In genomic region chr19:4829156-4829555, GRCm38 (mm10) we compare ENCODE assay signal across 9 mouse cellular contexts. TPM values are rescaled to one million over a fixed set of nuclear protein-coding genes. Genes with fewer than 3 reads are reported as not detected.
DNase-seq lines count a peak whose midpoint lies in the region; ATAC-seq lines count a peak whose summit lies in the region.
"Had no signal": no experiment of that assay in that cellular context is flagged by ENCODE, and none has a peak within 500 bp of the region (broad histone marks: within the 10 kb centered on the region; RNA-seq: fewer than 3 reads in every experiment).

No protein-coding gene starts in this region.

- no peak overlapping the region for H3K4me3 ChIP-seq in hindbrain, embryonic 15.5 days
- no peak overlapping the region for H3K4me3 ChIP-seq in hindbrain, embryonic 10.5 days
- H3K4me3 ChIP-seq in kidney, embryonic 16.5 days (ENCODE audit: low read length) = no peak overlapping the region
- H3K4me3 ChIP-seq: embryonic facial prominence, embryonic 12.5 days had no signal

- no peaks in the 10 kb centered on the region for H3K27me3 ChIP-seq in hindbrain, embryonic 15.5 days
- H3K27me3 ChIP-seq in hindbrain, embryonic 10.5 days (ENCODE audit: insufficient read depth, poor library complexity, severe bottlenecking) = no peaks in the 10 kb centered on the region
- H3K27me3 ChIP-seq in kidney, embryonic 16.5 days (ENCODE audit: insufficient read depth, low read length) = no peaks in the 10 kb centered on the region
- H3K27me3 ChIP-seq: embryonic facial prominence, embryonic 12.5 days had no signal

- peaks cover 8% of the 10 kb centered on the region for H3K36me3 ChIP-seq in hindbrain, embryonic 15.5 days
- H3K36me3 ChIP-seq in hindbrain, embryonic 10.5 days = peaks cover 43% of the 10 kb centered on the region
- peaks cover 7% of the 10 kb centered on the region for H3K36me3 ChIP-seq in kidney, embryonic 16.5 days (ENCODE audit: insufficient read depth, low read length)

- no peak overlapping the region for H3K9ac ChIP-seq in hindbrain, embryonic 15.5 days
- no peak overlapping the region for H3K9ac ChIP-seq in kidney, embryonic 16.5 days (replicated peaks; ENCODE audit: low read length)
- H3K9ac ChIP-seq: embryonic facial prominence, embryonic 12.5 days had no signal

- no peaks in the 10 kb centered on the region for H3K9me3 ChIP-seq in hindbrain, embryonic 15.5 days
- H3K9me3 ChIP-seq in hindbrain, embryonic 10.5 days = no peaks in the 10 kb centered on the region
- H3K9me3 ChIP-seq in kidney, embryonic 16.5 days (ENCODE audit: low read length) = no peaks in the 10 kb centered on the region
- H3K9me3 ChIP-seq: embryonic facial prominence, embryonic 12.5 days had no signal

- ATAC-seq in hindbrain, embryonic 15.5 days (ENCODE audit: low FRiP score, low read depth) = 0 out of 2 replicates have a peak, but pooled peaks have one; percentile 45
- no peak for ATAC-seq in kidney, embryonic 16.5 days (ENCODE audit: low FRiP score, low TSS enrichment)

- no peak for DNase-seq in hindbrain, embryonic 10.5 days (ENCODE audit: low spot score)
- DNase-seq in adrenal gland, adult 2 months = peak; percentile 85
- DNase-seq in fibroblast of lung, adult 2 months (ENCODE audit: low read depth) = peak; percentile 44
- DNase-seq in MN1 (ENCODE audit: low spot score) = no peak
- no peak for DNase-seq in B cell, adult 2 months
- no peak for DNase-seq in lung, postnatal 14 days

- no peak overlapping the region for H3K27ac ChIP-seq in hindbrain, embryonic 15.5 days (replicated peaks)
- no peak overlapping the region for H3K27ac ChIP-seq in hindbrain, embryonic 10.5 days
- no peak overlapping the region for H3K27ac ChIP-seq in kidney, embryonic 16.5 days (ENCODE audit: low read length)
- H3K27ac ChIP-seq: embryonic facial prominence, embryonic 12.5 days had no signal

- H3K4me1 ChIP-seq in hindbrain, embryonic 15.5 days (replicated peaks) = no peaks in the 10 kb centered on the region
- 0 out of 2 replicates have a peak, but pooled peaks cover 4% of the 10 kb centered on the region for H3K4me1 ChIP-seq in hindbrain, embryonic 10.5 days (replicated peaks)
- no peaks in the 10 kb centered on the region for H3K4me1 ChIP-seq in kidney, embryonic 16.5 days (ENCODE audit: insufficient read depth, low read length)

- H3K4me2 ChIP-seq in hindbrain, embryonic 15.5 days = peak overlapping the region; percentile 3; the same call in 1 of the 2 replicates
- H3K4me2 ChIP-seq in kidney, embryonic 16.5 days (replicated peaks; ENCODE audit: low read depth, low read length) = peak overlapping the region; percentile 33; the same call in 1 of the 2 replicates
- H3K4me2 ChIP-seq: embryonic facial prominence, embryonic 12.5 days had no signal

- 69% methylated on average over 7 of the region's 7 CpGs for WGBS in hindbrain, embryonic 15.5 days
- WGBS in hindbrain, embryonic 10.5 days = 69% methylated on average over 7 of the region's 7 CpGs
- WGBS in kidney, embryonic 16.5 days = 56% methylated on average over 7 of the region's 7 CpGs

RNA-seq across cellular contexts. Expression of gene Ccs, which starts 10.0 kb away (rescaled TPM):
- polyA plus RNA-seq in hindbrain, embryonic 15.5 days (2015; fragmentation: Nextera tagmentation; extraction: Ambion mirVana) = 40.8 and 41.4 TPM in 2 replicates
- polyA plus RNA-seq in hindbrain, embryonic 10.5 days (2016; fragmentation: Nextera tagmentation; extraction: Ambion mirVana) = 46.9 and 49.6 TPM in 2 replicates
- 100 to 1,000 TPM in 1 of 2 experiments, 10 to 100 TPM in 1; 63.8 to 107 TPM for total RNA-seq in adrenal gland, adult 2 months (2021)
- 79.1 and 102 TPM in 2 replicates for polyA plus RNA-seq in adrenal gland, adult 2 months (2012; rRNA removed)
- 73.0 and 82.1 TPM in 2 replicates for polyA plus RNA-seq in kidney, embryonic 16.5 days (2015; fragmentation: Nextera tagmentation; extraction: Ambion mirVana)

RNA-seq across cellular contexts. Expression of gene Ccdc87, which starts 10.0 kb away (rescaled TPM):
- 0.55 and 0.73 TPM in 2 replicates for polyA plus RNA-seq in hindbrain, embryonic 15.5 days (2015; fragmentation: Nextera tagmentation; extraction: Ambion mirVana)
- polyA plus RNA-seq in hindbrain, embryonic 10.5 days (2016; fragmentation: Nextera tagmentation; extraction: Ambion mirVana) = 0.11 and 0.33 TPM in 2 replicates
- under 1 TPM; 0.17 to 0.20 TPM for total RNA-seq in adrenal gland, adult 2 months (2021)
- 0.09 TPM in 1 of 2 replicates, not detected in the other for polyA plus RNA-seq in adrenal gland, adult 2 months (2012; rRNA removed)
- polyA plus RNA-seq in kidney, embryonic 16.5 days (2015; fragmentation: Nextera tagmentation; extraction: Ambion mirVana) = not detected in 2 replicates

RNA-seq across cellular contexts. Expression of gene Rbm14, which starts 17.7 kb away (rescaled TPM):
- 62.4 and 64.8 TPM in 2 replicates for polyA plus RNA-seq in hindbrain, embryonic 15.5 days (2015; fragmentation: Nextera tagmentation; extraction: Ambion mirVana)
- polyA plus RNA-seq in hindbrain, embryonic 10.5 days (2016; fragmentation: Nextera tagmentation; extraction: Ambion mirVana) = 126 and 130 TPM in 2 replicates
- total RNA-seq in adrenal gland, adult 2 months (2021) = 10 to 100 TPM; 37.9 to 45.9 TPM
- 83.4 and 97.2 TPM in 2 replicates for polyA plus RNA-seq in adrenal gland, adult 2 months (2012; rRNA removed)
- polyA plus RNA-seq in kidney, embryonic 16.5 days (2015; fragmentation: Nextera tagmentation; extraction: Ambion mirVana) = 104 and 108 TPM in 2 replicates

RNA-seq across cellular contexts. Expression of gene Gm21992, which starts 17.7 kb away (rescaled TPM):
- 22.9 and 23.9 TPM in 2 replicates for polyA plus RNA-seq in hindbrain, embryonic 15.5 days (2015; fragmentation: Nextera tagmentation; extraction: Ambion mirVana)
- polyA plus RNA-seq in hindbrain, embryonic 10.5 days (2016; fragmentation: Nextera tagmentation; extraction: Ambion mirVana) = 26.7 and 30.0 TPM in 2 replicates
- total RNA-seq in adrenal gland, adult 2 months (2021) = 10 to 100 TPM; 15.3 to 25.3 TPM
- 24.1 and 31.9 TPM in 2 replicates for polyA plus RNA-seq in adrenal gland, adult 2 months (2012; rRNA removed)
- polyA plus RNA-seq in kidney, embryonic 16.5 days (2015; fragmentation: Nextera tagmentation; extraction: Ambion mirVana) = 30.4 and 41.6 TPM in 2 replicates

RNA-seq across cellular contexts. Expression of gene Ctsf, which starts 25.8 kb away (rescaled TPM):
- 76.5 and 78.7 TPM in 2 replicates for polyA plus RNA-seq in hindbrain, embryonic 15.5 days (2015; fragmentation: Nextera tagmentation; extraction: Ambion mirVana)
- 38.8 and 52.5 TPM in 2 replicates for polyA plus RNA-seq in hindbrain, embryonic 10.5 days (2016; fragmentation: Nextera tagmentation; extraction: Ambion mirVana)
- 100 to 1,000 TPM; 214 to 421 TPM for total RNA-seq in adrenal gland, adult 2 months (2021)
- 1,208 and 1,259 TPM in 2 replicates for polyA plus RNA-seq in adrenal gland, adult 2 months (2012; rRNA removed)
- polyA plus RNA-seq in kidney, embryonic 16.5 days (2015; fragmentation: Nextera tagmentation; extraction: Ambion mirVana) = 66.6 and 76.7 TPM in 2 replicates

Comparison
In these comparisons a context has a peak if more than half of its experiments do, and no peak if none do; other contexts are left out.
1. DNase-seq: peak in adrenal gland, adult 2 months (single experiment) and fibroblast of lung, adult 2 months (single experiment); none in hindbrain, embryonic 10.5 days (single experiment), MN1 (single experiment), B cell, adult 2 months (0 of 2) and lung, postnatal 14 days (single experiment).